Mouse (Mus musculus): ENCODE data around the gene Ppp1r1c.

GRCm38 (mm10) chr2:79825853-79826252 lies 118.3 kb downstream of the Ppp1r1c start:
- no peak for TF ChIP-seq CTCF (IDR thresholded peaks at IDR 0.05)
- no peak for TF ChIP-seq EP300 (IDR thresholded peaks at IDR 0.05)

Measured in lung, postnatal 0 days (tissue).